ENCODE assay signal across 17 mouse cellular contexts in the genomic region with DNA sequence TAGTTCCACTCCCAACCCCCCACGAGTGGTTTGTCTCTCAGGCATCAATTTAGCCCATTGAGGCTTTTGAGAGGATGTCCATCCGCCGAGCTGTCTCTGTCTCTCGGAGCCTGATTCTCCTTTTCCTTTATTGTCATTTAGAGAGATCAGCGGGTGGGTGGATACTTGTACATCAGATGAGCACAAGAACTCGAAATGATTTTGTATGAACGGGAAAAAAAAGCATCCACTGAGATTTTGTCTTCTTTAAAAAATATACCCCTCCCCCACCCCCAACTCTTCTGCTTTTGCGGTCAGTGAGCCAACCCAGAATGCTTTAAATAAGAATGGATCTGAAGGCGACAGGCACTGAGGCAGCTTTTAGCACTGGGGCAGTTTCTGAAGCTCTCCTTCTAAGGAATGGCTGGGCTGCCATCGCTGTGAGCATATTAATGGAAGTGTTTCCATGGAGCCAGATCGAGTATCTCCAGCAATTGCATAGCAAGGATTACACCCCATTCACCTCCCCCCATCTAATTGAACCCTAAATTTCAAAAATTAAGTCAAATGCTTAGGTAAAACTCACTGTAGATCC.
A peak's percentile ranks its signal among the peaks of the same experiment; 100 is the strongest.
DNase-seq lines count a peak whose midpoint lies in the region; ATAC-seq and TF ChIP-seq lines count a peak whose summit lies in the region.
"Had no signal": no experiment of that assay in that cellular context is flagged by ENCODE, and none has a peak within 500 bp of the region (broad histone marks: within the 10 kb centered on the region; RNA-seq: fewer than 3 reads in every experiment).

No protein-coding gene starts in this region.

- peaks cover 75% of the 10 kb centered on the region for H3K4me1 ChIP-seq in E14TG2a.4 (replicated peaks; ENCODE audit: low read depth, low read length)
- H3K4me1 ChIP-seq in hindbrain, embryonic 11.5 days (replicated peaks; ENCODE audit: control insufficient read depth, insufficient read depth, low read length) = no peaks in the 10 kb centered on the region
- peaks cover 9% of the 10 kb centered on the region for H3K4me1 ChIP-seq in midbrain, embryonic 12.5 days
- H3K4me1 ChIP-seq: megakaryocyte, embryonic 14.5 days had no signal

- peaks cover 52% of the 10 kb centered on the region for H3K36me3 ChIP-seq in E14TG2a.4 (ENCODE audit: insufficient read depth, low read length)
- H3K36me3 ChIP-seq in hindbrain, embryonic 11.5 days (ENCODE audit: control insufficient read depth, insufficient read depth, low read length) = no peaks in the 10 kb centered on the region
- no peaks in the 10 kb centered on the region for H3K36me3 ChIP-seq in midbrain, embryonic 12.5 days
- H3K36me3 ChIP-seq: heart, embryonic 10.5 days; lung, embryonic 15.5 days had no signal

- no peaks in the 10 kb centered on the region for H3K9me3 ChIP-seq in E14TG2a.4 (ENCODE audit: low read length)
- H3K9me3 ChIP-seq in hindbrain, embryonic 11.5 days (ENCODE audit: control insufficient read depth, low read length) = no peaks in the 10 kb centered on the region
- H3K9me3 ChIP-seq in midbrain, embryonic 12.5 days = no peaks in the 10 kb centered on the region
- H3K9me3 ChIP-seq: forebrain, embryonic 13.5 days; heart, embryonic 10.5 days; lung, embryonic 15.5 days had no signal

- TF ChIP-seq CTCF in E14TG2a.4 (conservative IDR thresholded peaks at IDR 0.05; ENCODE audit: low read length) = no peak

- no peaks in the 10 kb centered on the region for H3K27me3 ChIP-seq in E14TG2a.4 (ENCODE audit: insufficient read depth, low read length)
- H3K27me3 ChIP-seq in hindbrain, embryonic 11.5 days (ENCODE audit: control insufficient read depth, insufficient read depth, low read length) = no peaks in the 10 kb centered on the region
- H3K27me3 ChIP-seq in midbrain, embryonic 12.5 days = no peaks in the 10 kb centered on the region
- H3K27me3 ChIP-seq: forebrain, embryonic 13.5 days; lung, embryonic 15.5 days had no signal

- DNase-seq in embryo, embryonic 10 days (ENCODE audit: low spot score) = peak; percentile 23
- DNase-seq in embryo, embryonic 9.5 days (ENCODE audit: extremely low spot score) = no peak
- peak; percentile 35 for DNase-seq in hindbrain, embryonic 11.5 days (ENCODE audit: low spot score)
- no peak for DNase-seq in MN1 (ENCODE audit: low spot score)
- no peak for DNase-seq in spleen, postnatal 10 days (ENCODE audit: low spot score in 2 of 2)
- no peak for DNase-seq in testis, postnatal 10 days (ENCODE audit: low spot score)
- DNase-seq: cerebellum, adult 11-12 months; heart, postnatal 14 days had no signal

- H3K4me2 ChIP-seq in hindbrain, embryonic 11.5 days (replicated peaks; ENCODE audit: low read depth, low read length) = no peak overlapping the region
- H3K4me2 ChIP-seq in midbrain, embryonic 12.5 days (replicated peaks) = peak overlapping the region; percentile 25
- H3K4me2 ChIP-seq: forebrain, embryonic 13.5 days; liver, embryonic 11.5 days; lung, embryonic 15.5 days had no signal

- H3K27ac ChIP-seq in hindbrain, embryonic 11.5 days (ENCODE audit: low read depth, low read length) = peak overlapping the region; percentile 25; the same call in 1 of the 2 replicates
- H3K27ac ChIP-seq in midbrain, embryonic 12.5 days (replicated peaks) = peak overlapping the region; percentile 54; the same call in 1 of the 2 replicates
- H3K27ac ChIP-seq: forebrain, embryonic 13.5 days; heart, embryonic 10.5 days; kidney, postnatal 0 days; lung, embryonic 15.5 days had no signal

- H3K4me3 ChIP-seq in E14TG2a.4 (replicated peaks; ENCODE audit: low read length) = peak overlapping the region; percentile 27; the same call in 1 of the 2 replicates
- H3K4me3 ChIP-seq in hindbrain, embryonic 11.5 days (ENCODE audit: low read depth, low read length) = no peak overlapping the region
- H3K4me3 ChIP-seq in midbrain, embryonic 12.5 days = no peak overlapping the region
- H3K4me3 ChIP-seq: forebrain, embryonic 13.5 days; heart, embryonic 10.5 days; lung, embryonic 15.5 days; megakaryocyte, embryonic 14.5 days had no signal

- H3K9ac ChIP-seq in hindbrain, embryonic 11.5 days (ENCODE audit: low read depth, low read length) = no peak overlapping the region
- H3K9ac ChIP-seq in midbrain, embryonic 12.5 days (replicated peaks) = no peak overlapping the region
- H3K9ac ChIP-seq: forebrain, embryonic 13.5 days; lung, embryonic 15.5 days had no signal

- 24% methylated on average over 11 of the region's 11 CpGs for WGBS in hindbrain, embryonic 11.5 days
- 21% methylated on average over 11 of the region's 11 CpGs for WGBS in midbrain, embryonic 12.5 days

- no peak for ATAC-seq in hindbrain, embryonic 11.5 days (ENCODE audit: low FRiP score)
- ATAC-seq in midbrain, embryonic 12.5 days (ENCODE audit: low FRiP score, low read depth) = peak; percentile 58; the same call in 1 of the 2 replicates
- ATAC-seq: forebrain, embryonic 13.5 days; intestine, embryonic 16.5 days had no signal

Comparison
In these comparisons a context has a peak if more than half of its experiments do, and no peak if none do; other contexts are left out.
1. DNase-seq: peak in embryo, embryonic 10 days (single experiment) and hindbrain, embryonic 11.5 days (single experiment); none in embryo, embryonic 9.5 days (single experiment), MN1 (single experiment), spleen, postnatal 10 days (0 of 2) and testis, postnatal 10 days (single experiment).